Mouse (Mus musculus): ENCODE measurements around the gene Gm17359. TPM values are rescaled to one million over a fixed set of nuclear protein-coding genes. Genes with fewer than 3 reads are reported as not detected.

Gene Gm17359
- total RNA-seq, 1 experiment, result not detected

DNA sequence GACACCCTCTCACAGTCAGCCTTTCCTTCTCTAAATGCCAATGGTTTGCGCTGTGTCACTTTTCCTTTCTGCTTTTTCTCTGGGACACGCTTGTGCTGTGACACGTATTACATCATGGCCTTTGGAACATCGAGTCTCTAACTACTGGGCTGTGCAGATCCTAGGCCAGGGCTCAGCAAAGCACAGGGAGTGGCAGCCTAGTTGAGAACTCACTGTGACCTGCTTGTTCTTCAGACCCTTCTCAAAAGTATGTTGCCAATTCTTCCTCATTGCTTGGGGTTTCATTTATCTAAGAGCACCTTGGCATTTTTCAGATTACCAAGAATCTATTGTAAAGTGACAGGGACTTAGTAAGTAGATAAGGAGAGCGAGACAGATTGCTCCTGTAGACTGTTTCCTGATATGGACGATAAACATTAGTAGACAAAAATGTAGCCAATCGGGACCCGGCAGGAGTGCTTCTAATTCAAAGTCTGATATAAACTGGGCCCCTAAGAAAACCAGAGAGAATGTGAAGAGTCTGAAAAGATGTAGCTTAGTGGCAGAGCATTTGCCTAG is 2.7 kb upstream of the Gm17359 start:
- Histone ChIP-seq H3K9me3 (ENCODE audit: control insufficient read depth, insufficient read depth, low read depth, low read length) (no peaks in the 10 kb centered on the region), H3K4me1 (ENCODE audit: control insufficient read depth in 2 of 2, insufficient read depth in 2 of 2, low read length in 2 of 2, poor library complexity in 1 of 2) (peaks cover 0 to 4% of the 10 kb centered on the region in 2 experiments; a peak in 1 of 4 replicates), H3K36me3 (ENCODE audit: control insufficient read depth, insufficient read depth, low read length, poor library complexity, severe bottlenecking) (no peaks in the 10 kb centered on the region), H3K27ac (ENCODE audit: insufficient read depth, low read depth, low read length, poor library complexity, severe bottlenecking) (no peak overlapping the region), H3K4me3 (ENCODE audit: insufficient read depth in 1 of 2, low read depth in 1 of 2, low read length in 2 of 2, poor library complexity in 1 of 2, severe bottlenecking in 1 of 2) (no peak overlapping the region), H3K9ac (ENCODE audit: insufficient read depth, low read depth, low read length, poor library complexity, severe bottlenecking) (no peak overlapping the region)
- TF ChIP-seq MAFK (IDR thresholded peaks at IDR 0.05; ENCODE audit: insufficient read depth, low read depth, low read length), result no peak
- TF ChIP-seq CHD2 (IDR thresholded peaks at IDR 0.05; ENCODE audit: low read depth, low read length), result no peak
- no peak for TF ChIP-seq HCFC1 (IDR thresholded peaks at IDR 0.05; ENCODE audit: borderline replicate concordance, insufficient read depth, low read length)
- no peak for TF ChIP-seq ZC3H11A (IDR thresholded peaks at IDR 0.05; ENCODE audit: borderline replicate concordance, low read depth, low read length)
- TF ChIP-seq ZNF384 (IDR thresholded peaks at IDR 0.05; ENCODE audit: low read depth, low read length), result no peak
- in situ Hi-C loops (cut with MboI; ENCODE audit: low sequenced_read_pairs in 2 of 2, unreplicated experiment in 2 of 2), result no loop called here
- no peak for DNase-seq (ENCODE audit: low read depth, low spot score)

DNA sequence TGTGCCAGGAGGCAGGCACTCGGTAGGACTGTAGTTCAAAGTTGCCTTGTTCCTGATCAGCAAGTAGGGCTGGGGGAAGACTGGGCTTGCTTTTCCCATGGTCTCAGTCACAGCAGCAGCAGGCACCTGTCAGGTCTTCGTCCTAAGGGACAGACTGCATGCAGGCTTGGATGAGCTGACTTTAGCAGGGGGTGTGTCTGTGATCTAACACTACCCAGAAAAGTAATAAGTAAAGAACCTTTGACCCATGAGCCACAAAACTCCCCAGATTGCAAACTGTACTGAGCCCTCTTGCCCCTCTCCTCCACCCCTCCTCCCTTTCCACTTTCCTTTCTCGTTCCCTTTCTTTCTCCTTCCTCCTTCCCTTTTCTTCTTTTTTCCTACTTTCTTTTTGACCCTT is 4.3 kb downstream of the Gm17359 start:
- in situ Hi-C loops (cut with MboI; ENCODE audit: low sequenced_read_pairs in 2 of 2, unreplicated experiment in 2 of 2), result no loop called here
- DNase-seq (ENCODE audit: low read depth, low spot score), result no peak

DNA sequence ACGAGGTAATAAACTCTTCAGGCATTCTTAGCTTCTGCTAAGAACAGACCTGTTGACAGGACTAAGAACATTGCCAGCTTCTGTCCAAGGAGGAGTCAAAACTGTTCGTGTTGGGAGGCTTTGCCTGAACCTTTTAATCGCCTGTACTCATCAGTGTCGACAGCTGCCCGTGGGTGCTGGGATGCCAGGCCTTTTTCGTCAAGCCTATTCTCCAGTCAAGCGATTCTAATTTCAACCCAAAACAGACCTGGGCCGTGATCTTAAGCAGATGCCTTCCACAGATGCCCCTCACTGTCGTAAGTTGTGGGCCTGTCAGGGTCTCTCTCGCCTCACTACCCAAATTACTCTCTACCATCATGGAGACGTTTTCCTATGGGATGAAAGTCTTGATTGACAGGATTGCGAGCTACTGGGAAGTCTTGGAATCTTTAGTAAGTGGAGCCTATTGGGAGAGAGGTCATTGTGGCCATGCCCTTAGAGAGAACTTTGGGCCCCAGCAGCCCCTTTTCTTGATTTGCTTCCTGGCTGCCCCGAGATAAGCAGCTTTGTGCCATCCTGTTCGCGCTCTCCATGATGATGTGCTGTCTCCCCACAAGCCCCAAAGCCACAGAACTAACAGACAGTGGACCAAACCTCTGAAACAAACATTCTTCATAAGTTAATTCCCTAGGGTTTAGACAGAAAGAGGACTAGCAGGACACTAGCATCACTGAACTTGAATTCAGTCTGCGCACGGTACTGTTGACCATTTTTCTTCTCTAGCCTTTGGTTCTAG is 6.7 kb downstream of the Gm17359 start:
- in situ Hi-C loops (cut with MboI; ENCODE audit: low sequenced_read_pairs in 2 of 2, unreplicated experiment in 2 of 2), result no loop called here
- H3K36me3 ChIP-seq (ENCODE audit: control insufficient read depth, insufficient read depth, low read length, poor library complexity, severe bottlenecking), result no peaks in the 10 kb centered on the region
- no peak for DNase-seq (ENCODE audit: low read depth, low spot score)

More for the DNA sequence above, 4.3 kb downstream of the Gm17359 start:
- no peak overlapping the region for H3K9ac ChIP-seq (ENCODE audit: insufficient read depth, low read depth, low read length, poor library complexity, severe bottlenecking)
- no peaks in the 10 kb centered on the region for H3K4me1 ChIP-seq (ENCODE audit: control insufficient read depth in 2 of 2, insufficient read depth in 2 of 2, low read length in 2 of 2, poor library complexity in 1 of 2)
- no peaks in the 10 kb centered on the region for H3K36me3 ChIP-seq (ENCODE audit: control insufficient read depth, insufficient read depth, low read length, poor library complexity, severe bottlenecking)
- no peak overlapping the region for H3K4me3 ChIP-seq (ENCODE audit: insufficient read depth in 1 of 2, low read depth in 1 of 2, low read length in 2 of 2, poor library complexity in 1 of 2, severe bottlenecking in 1 of 2)
- TF ChIP-seq MAFK (IDR thresholded peaks at IDR 0.05; ENCODE audit: insufficient read depth, low read depth, low read length) (no peak), ZC3H11A (IDR thresholded peaks at IDR 0.05; ENCODE audit: borderline replicate concordance, low read depth, low read length) (no peak), HCFC1 (IDR thresholded peaks at IDR 0.05; ENCODE audit: borderline replicate concordance, insufficient read depth, low read length) (no peak), CHD2 (IDR thresholded peaks at IDR 0.05; ENCODE audit: low read depth, low read length) (no peak), ZNF384 (IDR thresholded peaks at IDR 0.05; ENCODE audit: low read depth, low read length) (no peak)
- H3K9me3 ChIP-seq (ENCODE audit: control insufficient read depth, insufficient read depth, low read depth, low read length), result no peaks in the 10 kb centered on the region
- no peak overlapping the region for H3K27ac ChIP-seq (ENCODE audit: insufficient read depth, low read depth, low read length, poor library complexity, severe bottlenecking)

DNA sequence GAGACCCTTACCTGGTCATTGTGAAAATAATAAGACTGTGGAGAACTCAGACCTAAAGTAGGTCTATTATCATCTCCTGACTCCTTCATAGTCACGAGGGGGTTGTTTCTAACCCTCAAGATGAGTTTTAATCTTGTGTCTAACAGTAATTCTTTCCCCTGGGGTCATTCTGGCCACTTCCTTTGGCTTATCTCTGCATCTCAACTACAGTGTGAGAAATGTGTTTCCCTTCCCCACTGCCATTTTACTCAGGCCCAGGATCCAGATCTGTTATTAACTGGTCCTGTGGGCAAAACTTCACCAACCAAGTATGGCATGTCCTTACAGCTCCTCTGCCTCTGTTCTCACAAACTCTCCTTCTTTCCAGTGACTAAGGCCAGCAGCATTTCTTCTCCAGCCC is 12.8 kb downstream of the Gm17359 start:
- no peaks in the 10 kb centered on the region for H3K36me3 ChIP-seq (ENCODE audit: control insufficient read depth, insufficient read depth, low read length, poor library complexity, severe bottlenecking)
- no peak overlapping the region for H3K27ac ChIP-seq (ENCODE audit: insufficient read depth, low read depth, low read length, poor library complexity, severe bottlenecking)
- H3K9ac ChIP-seq (ENCODE audit: insufficient read depth, low read depth, low read length, poor library complexity, severe bottlenecking), result no peak overlapping the region
- no peak overlapping the region for H3K4me3 ChIP-seq (ENCODE audit: insufficient read depth in 1 of 2, low read depth in 1 of 2, low read length in 2 of 2, poor library complexity in 1 of 2, severe bottlenecking in 1 of 2)
- no peak for DNase-seq (ENCODE audit: low read depth, low spot score)
- no peak for TF ChIP-seq ZC3H11A (IDR thresholded peaks at IDR 0.05; ENCODE audit: borderline replicate concordance, low read depth, low read length)
- no peak for TF ChIP-seq MAFK (IDR thresholded peaks at IDR 0.05; ENCODE audit: insufficient read depth, low read depth, low read length)
- TF ChIP-seq ZNF384 (IDR thresholded peaks at IDR 0.05; ENCODE audit: low read depth, low read length), result no peak
- no peak for TF ChIP-seq HCFC1 (IDR thresholded peaks at IDR 0.05; ENCODE audit: borderline replicate concordance, insufficient read depth, low read length)
- TF ChIP-seq CHD2 (IDR thresholded peaks at IDR 0.05; ENCODE audit: low read depth, low read length), result no peak
- no peaks in the 10 kb centered on the region for H3K4me1 ChIP-seq (ENCODE audit: control insufficient read depth in 2 of 2, insufficient read depth in 2 of 2, low read length in 2 of 2, poor library complexity in 1 of 2)
- H3K9me3 ChIP-seq (ENCODE audit: control insufficient read depth, insufficient read depth, low read depth, low read length), result no peaks in the 10 kb centered on the region
- in situ Hi-C loops (cut with MboI; ENCODE audit: low sequenced_read_pairs in 2 of 2, unreplicated experiment in 2 of 2), result no loop called here

More for the DNA sequence above, 6.7 kb downstream of the Gm17359 start:
- Histone ChIP-seq H3K4me3 (ENCODE audit: insufficient read depth in 1 of 2, low read depth in 1 of 2, low read length in 2 of 2, poor library complexity in 1 of 2, severe bottlenecking in 1 of 2) (no peak overlapping the region), H3K27ac (ENCODE audit: insufficient read depth, low read depth, low read length, poor library complexity, severe bottlenecking) (no peak overlapping the region), H3K4me1 (ENCODE audit: control insufficient read depth in 2 of 2, insufficient read depth in 2 of 2, low read length in 2 of 2, poor library complexity in 1 of 2) (no peaks in the 10 kb centered on the region), H3K9me3 (ENCODE audit: control insufficient read depth, insufficient read depth, low read depth, low read length) (no peaks in the 10 kb centered on the region), H3K9ac (ENCODE audit: insufficient read depth, low read depth, low read length, poor library complexity, severe bottlenecking) (no peak overlapping the region)
- TF ChIP-seq HCFC1 (IDR thresholded peaks at IDR 0.05; ENCODE audit: borderline replicate concordance, insufficient read depth, low read length), result no peak
- no peak for TF ChIP-seq CHD2 (IDR thresholded peaks at IDR 0.05; ENCODE audit: low read depth, low read length)
- TF ChIP-seq ZNF384 (IDR thresholded peaks at IDR 0.05; ENCODE audit: low read depth, low read length), result no peak
- no peak for TF ChIP-seq MAFK (IDR thresholded peaks at IDR 0.05; ENCODE audit: insufficient read depth, low read depth, low read length)
- no peak for TF ChIP-seq ZC3H11A (IDR thresholded peaks at IDR 0.05; ENCODE audit: borderline replicate concordance, low read depth, low read length)
